Mouse (Mus musculus): ENCODE measurements around the gene Gm49368.
"Not testable (repeated sequence)": the region's sequence is repeated elsewhere in the genome, so short reads cannot be mapped to it uniquely, and the experiment has no call there.

Gm49368 gene

GRCm38 (mm10) chr7:128062456-128062855 is at the start of gene Gm49368, which contains the start of gene Itgam:
Gene Gm49368 (plus strand): TSS chr7:128062683.
Gene Itgam (plus strand): TSS chr7:128062640.
- no peak for DNase-seq (ENCODE audit: low read depth, low spot score)

DNA sequence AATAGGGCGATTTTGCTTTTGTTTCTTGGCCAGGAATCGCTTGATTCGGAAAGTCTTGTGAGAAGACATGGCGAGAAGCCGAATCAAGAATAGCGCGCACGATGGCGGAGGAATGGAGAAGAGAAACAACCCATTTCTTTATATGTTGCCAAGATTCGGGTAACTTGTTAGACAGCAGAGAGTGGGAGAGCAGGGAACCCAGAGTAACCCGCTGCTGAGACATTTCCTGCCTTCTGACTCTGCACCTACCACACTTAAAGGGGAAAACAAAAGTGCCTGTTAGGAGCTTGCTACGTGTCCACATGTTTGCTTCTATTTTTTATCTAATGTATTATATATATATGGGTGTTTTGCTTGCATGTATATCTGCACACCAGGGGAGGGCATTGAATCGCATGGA is 49.4 kb upstream of the Gm49368 start:
- DNase-seq (ENCODE audit: low read depth, low spot score) = no peak

- DNase-seq (ENCODE audit: low read depth, low spot score) = not testable (repeated sequence)
Measured at GRCm38 (mm10) chr7:128016134-128016533, 46.3 kb upstream of the Gm49368 start.

GRCm38 (mm10) chr7:128016650-128017049 is 45.8 kb upstream of the Gm49368 start:
- no peak for DNase-seq (ENCODE audit: low read depth, low spot score)

DNA sequence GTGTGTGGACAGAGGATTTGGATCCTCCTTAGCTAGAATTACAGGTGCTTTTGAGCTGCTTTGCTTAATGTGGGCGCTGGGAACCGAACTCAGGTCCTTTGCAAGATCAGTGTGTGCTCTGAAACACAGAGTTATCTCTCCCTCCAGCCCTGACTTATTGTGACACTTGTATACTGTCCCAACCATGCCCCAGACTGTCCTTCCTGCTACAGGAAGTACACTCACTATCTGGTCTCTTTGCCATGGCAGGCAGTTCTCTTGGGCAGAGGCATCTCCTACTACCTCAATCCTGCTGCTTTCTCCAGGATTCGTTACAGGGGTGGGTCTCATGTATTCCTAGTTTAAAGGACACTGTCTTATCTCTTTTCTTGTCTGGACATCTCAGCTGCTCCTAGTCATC is 44.2 kb upstream of the Gm49368 start:
- no peak for DNase-seq (ENCODE audit: low read depth, low spot score)

- no peak for DNase-seq (ENCODE audit: low read depth, low spot score)
Measured at GRCm38 (mm10) chr7:128019187-128019586, 43.3 kb upstream of the Gm49368 start.

DNA sequence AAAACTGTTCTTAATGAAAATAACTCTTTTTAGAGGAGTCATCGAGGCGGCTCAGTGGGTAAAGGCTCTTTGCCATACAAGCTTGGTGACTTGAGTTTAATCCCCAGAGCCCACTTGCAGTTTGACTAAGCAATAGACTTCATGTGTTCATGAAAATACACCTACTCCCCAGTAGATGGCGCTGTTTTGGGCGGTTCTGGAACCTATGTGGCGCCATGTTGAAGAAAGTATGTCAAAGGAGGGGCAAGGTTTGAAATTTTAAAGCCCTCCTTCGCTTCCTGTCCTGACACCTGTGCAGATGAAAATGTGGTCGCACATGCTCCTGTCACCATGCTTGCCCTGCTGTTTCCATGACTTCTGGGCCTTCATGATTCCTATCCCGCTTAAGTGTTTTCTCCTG is 39.5 kb upstream of the Gm49368 start:
- DNase-seq (ENCODE audit: low read depth, low spot score) = no peak

GRCm38 (mm10) chr7:128023565-128023964 is 38.9 kb upstream of the Gm49368 start:
- no peak for DNase-seq (ENCODE audit: low read depth, low spot score)

GRCm38 (mm10) chr7:128024364-128024763 is 38.1 kb upstream of the Gm49368 start:
- DNase-seq (ENCODE audit: low read depth, low spot score) = no peak

DNA sequence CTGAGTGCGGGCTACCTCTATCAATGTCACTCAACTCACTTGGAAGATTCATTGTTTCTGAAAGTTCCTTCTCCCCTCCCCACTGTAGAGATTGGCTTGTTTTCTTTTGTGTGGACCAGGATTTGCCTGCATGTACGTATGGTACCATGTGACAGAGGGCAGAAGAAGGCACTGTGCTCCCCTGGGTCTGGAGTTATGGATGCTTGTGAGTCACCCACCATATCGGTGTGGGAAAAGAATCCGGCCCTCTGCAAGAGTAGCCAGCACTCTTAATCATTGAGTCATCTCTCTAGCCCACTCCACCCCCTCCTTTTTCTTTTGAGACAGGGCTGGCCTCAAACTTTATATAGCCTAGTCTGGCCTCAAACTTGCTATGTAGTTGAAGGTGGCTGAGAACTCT is 37.6 kb upstream of the Gm49368 start:
- no peak for DNase-seq (ENCODE audit: low read depth, low spot score)

DNA sequence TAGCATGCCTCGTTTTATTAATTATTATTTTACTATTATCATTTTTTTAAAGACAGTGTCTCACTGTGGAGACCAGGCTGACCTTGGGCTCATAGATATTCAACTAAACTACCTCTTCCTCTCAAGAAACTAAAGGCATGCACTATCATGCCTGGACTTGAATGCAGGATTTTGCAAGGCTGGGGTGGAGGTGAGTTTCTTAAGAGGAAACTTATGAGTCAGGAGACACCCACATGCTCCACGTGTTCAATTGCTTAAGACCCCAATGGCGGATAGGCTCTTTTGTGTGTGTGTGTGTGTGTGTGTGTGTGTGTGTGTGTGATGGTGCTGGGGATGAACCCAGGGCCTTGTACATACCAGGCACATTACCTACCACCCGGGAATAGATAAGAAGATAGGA is 37.1 kb upstream of the Gm49368 start:
- no peak for DNase-seq (ENCODE audit: low read depth, low spot score)

GRCm38 (mm10) chr7:128031403-128031976 is 31.0 kb upstream of the Gm49368 start:
- no peak for DNase-seq (ENCODE audit: low read depth, low spot score)

DNA sequence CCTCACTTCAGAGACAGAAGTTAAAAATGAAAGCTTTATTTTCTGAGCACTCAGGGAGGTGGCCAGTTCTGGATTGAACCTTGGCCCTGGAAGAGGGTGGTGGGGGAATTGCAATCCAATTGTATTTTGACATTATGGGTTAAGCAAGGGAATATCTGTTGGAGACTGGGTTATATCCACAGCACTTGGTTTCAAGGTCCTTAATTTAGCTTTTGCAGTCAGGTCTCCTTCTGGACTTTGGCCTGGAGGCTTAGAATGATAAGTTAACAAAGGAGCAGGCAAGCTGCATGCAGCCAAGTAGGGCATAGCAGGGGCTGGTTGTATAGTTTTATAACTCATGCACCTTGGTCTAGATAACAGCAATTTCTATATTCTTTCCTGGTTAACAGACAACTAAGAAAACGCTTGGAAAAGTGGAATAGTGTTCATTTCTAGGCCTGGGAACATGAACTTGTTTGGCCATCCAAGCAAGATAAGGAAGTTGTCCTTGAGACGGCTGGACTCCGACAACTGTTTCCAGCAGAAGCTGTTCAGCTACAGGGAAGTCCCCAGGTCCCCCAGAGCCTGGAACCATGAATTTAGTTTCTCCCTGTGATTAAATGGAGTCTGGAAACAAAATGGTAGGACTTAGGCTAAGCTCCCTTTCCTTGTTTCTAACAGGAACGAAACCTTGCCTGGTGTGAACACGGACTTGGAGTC is 30.0 kb upstream of the Gm49368 start:
- no peak for DNase-seq (ENCODE audit: low read depth, low spot score)

DNA sequence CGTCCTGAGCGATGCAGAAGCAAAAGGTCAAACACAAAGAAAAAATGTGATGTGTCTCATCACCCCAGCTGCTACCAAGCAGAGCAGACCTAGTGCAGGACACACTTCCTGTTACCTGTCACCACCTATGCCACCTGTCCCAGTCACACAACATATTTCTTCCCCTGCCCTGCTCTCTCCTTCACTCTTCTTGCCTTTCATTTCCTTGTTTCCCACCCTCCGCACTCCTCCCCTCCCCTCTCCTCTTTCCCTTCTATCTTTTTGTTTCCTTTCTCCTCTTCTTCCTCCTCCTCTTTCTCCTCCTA is 29.5 kb upstream of the Gm49368 start:
- DNase-seq (ENCODE audit: low read depth, low spot score) = no peak

DNA sequence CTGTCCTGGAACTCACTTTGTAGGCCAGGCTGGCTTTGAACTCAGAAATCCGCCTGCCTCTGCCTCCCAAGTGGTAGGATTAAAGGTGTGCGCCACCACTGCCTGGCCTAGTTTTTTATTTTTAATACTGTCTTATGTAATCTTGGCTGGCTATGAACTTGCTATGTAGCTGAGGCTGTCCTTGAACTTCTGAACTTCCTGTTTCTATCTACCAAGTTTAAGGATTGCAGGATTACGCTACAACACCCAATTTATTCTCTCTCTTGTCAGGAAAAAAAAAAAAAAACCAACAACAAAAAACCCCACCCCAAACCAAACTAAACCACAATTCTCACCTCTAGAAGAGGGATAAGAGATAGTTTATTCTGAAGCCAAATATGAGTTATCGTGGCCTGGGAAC is 28.9 kb upstream of the Gm49368 start:
- DNase-seq (ENCODE audit: low read depth, low spot score) = no peak

DNA sequence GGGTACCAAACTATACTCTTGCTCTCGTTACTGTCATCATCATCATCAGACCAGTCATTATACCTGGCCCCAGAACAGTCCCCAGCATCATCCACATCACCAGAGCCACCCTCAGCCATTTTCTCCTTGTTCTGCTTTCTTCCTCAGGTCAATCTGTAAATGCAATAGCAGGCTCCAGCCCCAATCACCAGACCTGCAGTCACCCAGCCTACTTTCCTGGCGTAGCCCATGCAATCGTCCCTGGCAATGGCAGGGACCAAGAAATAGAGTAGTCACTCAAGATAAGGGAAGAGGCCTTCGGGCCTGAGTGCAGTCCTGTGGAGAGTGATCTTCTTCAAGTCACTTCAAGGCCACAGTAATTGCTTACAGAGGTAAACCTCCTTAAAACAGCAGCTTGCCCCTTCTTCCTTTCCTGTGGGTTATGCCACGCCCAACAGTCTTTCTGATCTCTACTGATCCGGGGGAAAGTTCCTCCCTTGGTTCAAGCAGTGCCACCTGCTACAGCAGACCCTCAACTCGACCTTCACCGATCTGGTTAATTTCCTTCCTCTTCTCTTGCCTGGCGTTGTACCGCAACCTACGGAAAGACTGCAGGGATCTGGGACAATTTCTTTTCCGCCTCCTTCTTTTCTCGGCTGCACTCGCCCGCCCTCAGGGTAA is 20.2 kb upstream of the Gm49368 start:
- not testable (repeated sequence) for DNase-seq (ENCODE audit: low read depth, low spot score)

DNA sequence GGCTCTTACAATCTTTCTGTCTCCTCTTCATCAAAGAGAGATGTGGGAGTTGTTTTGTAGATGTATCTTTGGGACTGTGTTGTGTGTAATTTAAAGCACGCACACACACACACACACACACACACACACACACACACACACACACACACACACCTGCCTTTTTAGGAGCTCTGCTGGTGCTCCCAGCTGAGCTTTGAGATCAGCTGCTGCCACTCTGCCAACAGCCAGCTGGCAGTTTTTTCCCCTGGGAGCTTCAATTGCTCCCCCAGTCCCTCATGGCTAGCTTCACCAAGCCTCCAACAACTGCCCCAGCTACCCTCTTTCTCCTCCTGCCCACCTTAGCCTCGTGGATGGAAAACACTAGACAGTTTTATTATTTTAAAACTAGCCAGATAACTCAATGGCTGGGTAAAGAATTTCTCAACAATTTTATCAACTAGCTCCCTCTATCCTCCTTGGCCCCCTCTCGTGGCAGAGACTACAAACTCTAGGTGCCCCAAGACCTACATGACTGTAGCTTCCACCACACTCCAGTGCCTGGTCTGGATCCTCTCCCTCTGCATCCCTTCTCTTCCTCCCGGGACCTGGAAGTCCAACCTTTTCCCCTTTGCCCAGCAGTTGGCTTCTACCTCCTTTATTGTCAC is 18.2 kb upstream of the Gm49368 start:
- DNase-seq (ENCODE audit: low read depth, low spot score) = no peak

DNA sequence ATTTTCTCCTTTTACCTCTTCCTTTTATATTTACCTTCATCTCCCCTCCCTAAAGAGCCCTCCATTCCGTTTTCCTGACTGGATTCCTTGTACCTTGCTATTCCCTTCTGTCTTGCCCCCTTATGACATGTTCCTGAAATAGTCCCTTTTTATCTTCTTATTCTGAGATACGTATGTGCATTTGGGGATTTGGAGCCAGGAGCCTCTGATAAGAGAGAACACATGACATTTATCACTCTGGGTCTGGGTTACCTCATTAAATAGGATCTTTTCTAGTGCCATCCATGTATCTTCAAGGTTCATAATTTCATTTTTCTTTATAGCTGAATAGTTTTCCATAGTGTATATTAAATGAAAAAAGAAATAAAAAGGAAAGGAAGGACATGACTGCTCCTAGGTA is 16.8 kb upstream of the Gm49368 start:
- no peak for DNase-seq (ENCODE audit: low read depth, low spot score)

DNA sequence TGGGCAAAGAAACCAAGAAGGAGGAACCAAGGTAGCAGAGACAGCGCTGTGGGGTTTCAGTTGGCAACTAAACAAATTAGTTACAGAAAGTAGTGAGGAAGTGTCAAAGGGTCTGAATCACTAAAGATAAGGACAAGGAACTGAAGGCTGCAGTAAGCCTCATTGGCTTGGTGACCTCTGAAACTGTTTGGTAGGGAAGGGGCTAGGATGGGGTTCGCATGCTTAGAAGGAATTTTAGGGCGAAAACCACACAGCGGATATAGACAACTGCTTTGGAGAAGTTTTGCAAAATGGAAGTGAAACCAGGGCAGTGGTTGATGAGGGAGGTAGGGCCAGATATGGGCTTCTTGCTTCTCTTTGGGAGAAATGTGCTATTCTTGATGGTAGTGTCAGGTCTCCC is 13.7 kb upstream of the Gm49368 start:
- DNase-seq (ENCODE audit: low read depth, low spot score) = peak; percentile 21

- no peak for DNase-seq (ENCODE audit: low read depth, low spot score)
Measured at GRCm38 (mm10) chr7:128049254-128049653, 13.2 kb upstream of the Gm49368 start.

DNA sequence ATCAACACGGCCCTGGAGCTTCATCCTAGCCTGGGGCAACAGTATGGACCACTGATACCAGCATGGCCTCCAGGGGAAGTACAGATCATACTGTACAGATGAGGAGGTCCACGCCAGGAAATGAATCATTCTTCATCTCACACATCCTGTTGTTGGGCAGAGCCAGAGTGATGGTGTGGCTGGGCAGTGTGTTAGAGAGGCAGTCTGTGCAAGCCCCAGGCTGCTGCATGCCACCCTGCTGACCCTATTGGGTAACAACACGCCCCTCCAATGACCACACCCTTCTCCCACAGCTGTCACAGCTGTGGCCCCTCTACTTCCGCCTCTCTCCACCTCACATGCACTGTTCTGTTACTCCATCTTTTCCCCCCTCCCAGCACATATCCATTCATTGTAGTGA is 11.7 kb upstream of the Gm49368 start:
- peak; percentile 22 for DNase-seq (ENCODE audit: low read depth, low spot score)

DNA sequence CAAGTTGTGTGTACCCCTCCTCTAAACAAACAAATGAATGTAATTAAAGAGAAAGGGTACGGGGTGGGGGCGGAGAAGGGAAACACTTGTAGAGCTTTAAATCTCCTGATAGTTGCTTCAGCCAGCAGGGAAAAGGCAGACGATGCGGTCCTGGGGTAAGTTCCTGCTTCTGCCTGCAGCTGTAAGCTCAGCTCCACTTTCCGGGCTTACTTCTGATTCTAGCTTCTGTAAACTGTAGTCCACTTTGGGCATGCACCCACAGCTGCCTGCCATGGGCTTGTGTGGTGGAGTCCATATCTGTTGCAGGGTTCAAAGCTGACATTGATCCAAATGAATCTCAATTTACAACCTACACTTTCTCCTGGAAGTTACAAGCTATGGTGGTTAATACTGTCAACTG is 9.4 kb upstream of the Gm49368 start:
- no peak for DNase-seq (ENCODE audit: low read depth, low spot score)
